Mouse (Mus musculus) limb, embryonic 10.5 days (tissue): Measurements from ENCODE around the gene Tmem211. TPM values are rescaled to one million over a fixed set of nuclear protein-coding genes. Genes with fewer than 3 reads are reported as not detected.
A peak's percentile ranks its signal among the peaks of the same experiment; 100 is the strongest.

ENCODE experiments used
- DNase-seq: peaks from one replicate; pipeline ENCODE4 v3.0.0-alpha.2; 2017; ENCODE audit warnings: low spot score
- H3K27ac ChIP-seq: fragments of 300-500 bp; sonication (generic); 2 replicates; pipeline ENCODE4 v1.5.1; 2016; ENCODE audit warnings: mild to moderate bottlenecking
- H3K27me3 ChIP-seq: fragments of 300-500 bp; sonication (generic); 2 replicates; pipeline ENCODE4 v1.6.1; 2016; ENCODE audit warnings: low read depth, mild to moderate bottlenecking; ENCODE audit not compliant: poor library complexity, severe bottlenecking
- H3K36me3 ChIP-seq: fragments of 300-500 bp; sonication (generic); 2 replicates; pipeline ENCODE4 v1.6.1; 2016; ENCODE audit warnings: mild to moderate bottlenecking, moderate library complexity
- H3K4me1 ChIP-seq: fragments of 300-500 bp; sonication (generic); 2 replicates; pipeline ENCODE4 v1.6.1; 2016
- H3K4me3 ChIP-seq: fragments of 300-500 bp; sonication (generic); 2 replicates; pipeline ENCODE4 v1.5.1; 2016; ENCODE audit warnings: mild to moderate bottlenecking, moderate library complexity
- H3K9me3 ChIP-seq: fragments of 300-500 bp; sonication (generic); replicated peaks from 2 replicates; pipeline ENCODE4 v1.6.1; 2016; ENCODE audit warnings: mild to moderate bottlenecking
- WGBS: fragments of 180-500 bp; shearing (Covaris S2); methylation state at CpG from one replicate; pipeline ENCODE4 v1.1.7; 2016; 5-methylcytosine and 5-hydroxymethylcytosine counted together
- polyA plus RNA-seq: library from polyadenylated mRNA; unstranded; fragments of >200 nt; fragmentation: Nextera tagmentation; extraction: Ambion mirVana; gene quantifications from 2 replicates; pipeline ENCODE4 v1.2.1, GENCODE M21; 2016

The Tmem211 gene
- polyA plus RNA-seq, 1 experiment from 2014 or later, result not detected

- no peaks in the 10 kb centered on the region for H3K9me3 ChIP-seq
- H3K4me1 ChIP-seq, result no peaks in the 10 kb centered on the region
- DNase-seq, result no peak
- WGBS, result 87% methylated on average over 8 of the region's 8 CpGs
- no peak overlapping the region for H3K27ac ChIP-seq
- H3K4me3 ChIP-seq, result no peak overlapping the region
- H3K27me3 ChIP-seq, result no peaks in the 10 kb centered on the region
- 0 out of 2 replicates have a peak, but pooled peaks cover 6% of the 10 kb centered on the region for H3K36me3 ChIP-seq
Observed at GRCm38 (mm10) chr5:113249263-113249930, 22.7 kb downstream of the Tmem211 start.

DNA sequence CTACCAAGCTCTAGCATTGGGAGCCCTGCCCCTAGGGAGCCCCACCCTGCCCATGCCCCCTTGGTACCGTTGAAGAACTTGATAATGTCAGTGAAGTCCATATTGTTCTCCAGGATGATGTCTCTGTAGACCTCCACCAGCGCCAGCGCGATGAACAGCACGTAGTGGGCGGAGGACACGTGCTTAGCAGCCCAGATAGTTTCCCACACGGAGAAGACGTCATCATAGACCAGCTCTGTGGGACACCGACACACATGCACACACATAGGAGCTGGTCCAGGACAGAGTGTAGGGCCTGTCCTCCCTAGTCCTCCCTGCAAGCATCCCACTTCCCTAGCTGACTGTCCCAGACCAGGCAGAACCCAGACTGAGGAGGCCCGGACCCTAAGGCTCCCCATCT is 24.1 kb downstream of the Tmem211 start:
- WGBS, result 95% methylated on average over 11 of the region's 11 CpGs
- Histone ChIP-seq H3K27me3 (no peaks in the 10 kb centered on the region), H3K27ac (no peak overlapping the region), H3K4me1 (no peaks in the 10 kb centered on the region), H3K4me3 (no peak overlapping the region), H3K36me3 (0 out of 2 replicates have a peak, but pooled peaks cover 2% of the 10 kb centered on the region), H3K9me3 (no peaks in the 10 kb centered on the region)
- no peak for DNase-seq

DNA sequence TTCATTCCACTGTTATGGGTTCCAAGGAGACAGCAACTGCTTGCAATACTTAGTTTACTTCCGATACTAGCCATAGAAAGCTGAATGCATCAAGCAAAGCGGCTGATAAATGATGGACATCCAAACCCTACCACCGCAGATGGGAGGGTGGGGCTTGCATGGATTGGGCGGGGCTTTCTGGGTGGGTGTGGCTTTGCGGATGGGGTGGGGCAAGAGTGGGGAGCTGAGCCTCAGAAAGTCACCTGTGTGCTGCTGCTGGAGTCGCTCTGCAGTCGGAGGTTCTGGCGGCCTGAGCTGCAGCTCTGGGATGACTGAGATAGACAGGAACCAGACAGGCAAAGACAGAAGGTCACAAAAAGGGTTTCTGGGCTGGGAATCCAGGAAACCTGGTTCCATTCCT is 38.9 kb downstream of the Tmem211 start:
- no peak for DNase-seq
- Histone ChIP-seq H3K9me3 (no peaks in the 10 kb centered on the region), H3K4me1 (peaks cover 18% of the 10 kb centered on the region), H3K36me3 (peaks cover 28% of the 10 kb centered on the region), H3K4me3 (no peak overlapping the region), H3K27ac (no peak overlapping the region), H3K27me3 (no peaks in the 10 kb centered on the region)
- WGBS, result 80% methylated on average over 8 of the region's 8 CpGs

- Histone ChIP-seq H3K9me3 (no peaks in the 10 kb centered on the region), H3K36me3 (peaks cover 32% of the 10 kb centered on the region), H3K27ac (no peak overlapping the region), H3K4me1 (peaks cover 18% of the 10 kb centered on the region), H3K4me3 (no peak overlapping the region), H3K27me3 (no peaks in the 10 kb centered on the region)
- DNase-seq, result no peak
Observed at GRCm38 (mm10) chr5:113268246-113268645, 41.5 kb downstream of the Tmem211 start.

- Histone ChIP-seq H3K9me3 (no peaks in the 10 kb centered on the region), H3K27ac (no peak overlapping the region), H3K27me3 (no peaks in the 10 kb centered on the region), H3K36me3 (peaks cover 39% of the 10 kb centered on the region), H3K4me3 (no peak overlapping the region), H3K4me1 (peaks cover 18% of the 10 kb centered on the region)
- DNase-seq, result no peak
- 78% methylated on average over 3 of the region's 3 CpGs for WGBS
Observed at GRCm38 (mm10) chr5:113270043-113270442, 43.3 kb downstream of the Tmem211 start.

DNA sequence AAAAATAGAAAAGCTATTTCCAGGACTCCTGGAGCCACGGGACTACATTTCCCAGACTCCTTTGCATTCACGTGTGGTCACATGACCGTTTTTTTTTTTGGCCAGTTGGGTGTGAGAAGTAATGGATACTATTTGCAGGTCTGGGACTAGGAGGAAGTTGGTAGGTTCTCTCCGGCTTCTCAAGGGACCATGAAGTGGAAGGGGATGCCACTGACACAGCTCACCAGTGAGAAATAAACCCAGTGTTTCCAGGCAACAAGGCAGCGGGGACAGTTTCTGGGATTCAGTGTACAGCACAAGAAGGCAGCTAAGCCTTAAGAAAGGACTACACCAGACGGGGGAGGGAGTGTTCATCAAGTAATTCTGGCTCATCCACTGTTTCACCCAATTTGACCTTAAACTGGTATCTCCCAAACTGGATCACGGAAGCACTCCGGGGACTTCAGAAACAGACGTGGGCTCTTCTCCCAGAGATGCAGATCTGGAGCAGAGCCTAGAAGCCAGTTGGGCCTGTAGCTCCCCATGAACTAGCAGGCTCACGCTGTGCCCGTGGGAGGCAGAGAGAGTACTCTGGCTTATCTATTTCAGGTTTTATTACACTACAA is 44.6 kb downstream of the Tmem211 start:
- H3K36me3 ChIP-seq, result peaks cover 43% of the 10 kb centered on the region

GRCm38 (mm10) chr5:113275839-113276238 is 49.1 kb downstream of the Tmem211 start:
- peaks cover 57% of the 10 kb centered on the region for H3K36me3 ChIP-seq
- H3K27ac ChIP-seq, result no peak overlapping the region
- H3K4me1 ChIP-seq, result peaks cover 15% of the 10 kb centered on the region
- DNase-seq, result no peak
- WGBS, result 72% methylated on average over 10 of the region's 10 CpGs
- no peak overlapping the region for H3K4me3 ChIP-seq
- H3K27me3 ChIP-seq, result no peaks in the 10 kb centered on the region
- no peaks in the 10 kb centered on the region for H3K9me3 ChIP-seq

More for the DNA sequence above, 44.6 kb downstream of the Tmem211 start:
- Histone ChIP-seq H3K4me3 (no peak overlapping the region), H3K9me3 (no peaks in the 10 kb centered on the region), H3K27ac (no peak overlapping the region), H3K27me3 (no peaks in the 10 kb centered on the region), H3K4me1 (peaks cover 15% of the 10 kb centered on the region)
- WGBS, result 74% methylated on average over 11 of the region's 11 CpGs
- DNase-seq, result no peak

GRCm38 (mm10) chr5:113280138-113280856 is 53.6 kb downstream of the Tmem211 start:
- Histone ChIP-seq H3K27ac (peak overlapping the region; percentile 69), H3K4me1 (peaks cover 17% of the 10 kb centered on the region), H3K27me3 (peaks cover under 1% of the 10 kb centered on the region; the same call in 1 of the 2 replicates), H3K4me3 (peak overlapping the region; percentile 55), H3K36me3 (peaks cover 31% of the 10 kb centered on the region), H3K9me3 (no peaks in the 10 kb centered on the region)
- 25% methylated on average over 15 of the region's 15 CpGs for WGBS
- DNase-seq, result peak; percentile 75

- Histone ChIP-seq H3K27ac (no peak overlapping the region), H3K36me3 (peaks cover 21% of the 10 kb centered on the region), H3K27me3 (peaks cover 13% of the 10 kb centered on the region), H3K4me1 (peaks cover 17% of the 10 kb centered on the region), H3K4me3 (no peak overlapping the region), H3K9me3 (no peaks in the 10 kb centered on the region)
- DNase-seq, result no peak
- 92% methylated on average over 7 of the region's 7 CpGs for WGBS
Observed at GRCm38 (mm10) chr5:113281557-113281956, 54.8 kb downstream of the Tmem211 start.

DNA sequence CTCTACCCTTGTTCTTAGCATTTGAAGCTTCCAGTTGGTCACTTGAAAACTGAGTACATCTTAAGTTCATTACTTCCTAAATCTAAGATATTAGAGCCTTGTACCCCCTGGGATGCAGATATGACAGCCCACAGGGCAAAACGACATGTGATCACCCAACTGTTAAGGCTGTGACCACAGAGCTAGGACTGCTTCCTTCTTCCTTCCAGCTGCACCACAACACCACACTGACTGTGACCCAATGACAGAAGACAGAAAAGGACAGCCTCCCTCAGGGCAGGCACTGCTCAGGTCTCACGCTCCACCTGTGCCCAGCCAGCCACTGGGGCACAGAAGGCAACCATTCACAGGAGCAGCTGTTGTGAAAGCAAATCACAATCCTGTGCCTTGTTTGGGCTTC is 57.0 kb downstream of the Tmem211 start:
- Histone ChIP-seq H3K27ac (no peak overlapping the region), H3K36me3 (peaks cover 4% of the 10 kb centered on the region; the same call in 1 of the 2 replicates), H3K9me3 (no peaks in the 10 kb centered on the region), H3K27me3 (peaks cover 35% of the 10 kb centered on the region), H3K4me1 (peaks cover 23% of the 10 kb centered on the region), H3K4me3 (no peak overlapping the region)
- 80% methylated on average over 2 of the region's 2 CpGs for WGBS
- DNase-seq, result no peak

DNA sequence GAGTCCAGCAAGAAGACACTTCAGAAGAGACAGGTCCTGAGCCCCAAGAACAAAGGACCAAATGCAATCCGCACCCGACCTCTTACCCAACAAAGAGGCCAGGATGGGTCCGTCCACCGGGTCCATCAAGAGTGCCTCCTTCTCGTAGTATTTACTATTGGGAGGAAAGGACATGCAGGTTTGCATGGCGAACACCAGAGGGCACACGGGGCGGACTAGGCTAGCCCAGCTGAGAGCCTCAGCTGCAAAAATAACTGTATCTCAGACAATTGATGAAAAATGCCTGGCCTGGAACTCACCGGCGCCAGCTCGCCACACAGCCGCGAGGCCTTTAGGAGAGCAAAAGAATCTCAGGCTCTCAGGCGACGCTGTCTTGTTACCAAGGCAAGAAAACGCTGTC is 58.8 kb downstream of the Tmem211 start:
- Histone ChIP-seq H3K4me1 (peaks cover 11% of the 10 kb centered on the region), H3K4me3 (no peak overlapping the region), H3K27ac (no peak overlapping the region), H3K27me3 (peaks cover 53% of the 10 kb centered on the region), H3K9me3 (no peaks in the 10 kb centered on the region), H3K36me3 (no peaks in the 10 kb centered on the region)
- no peak for DNase-seq
- WGBS, result 67% methylated on average over 16 of the region's 16 CpGs

GRCm38 (mm10) chr5:113286048-113286447 is 59.3 kb downstream of the Tmem211 start:
- Histone ChIP-seq H3K4me1 (peaks cover 6% of the 10 kb centered on the region), H3K27me3 (peaks cover 56% of the 10 kb centered on the region)
- DNase-seq, result no peak

More at GRCm38 (mm10) chr5:113286048-113286447, 59.3 kb downstream of the Tmem211 start:
- 77% methylated on average over 11 of the region's 11 CpGs for WGBS
- Histone ChIP-seq H3K4me3 (no peak overlapping the region), H3K36me3 (no peaks in the 10 kb centered on the region), H3K27ac (no peak overlapping the region), H3K9me3 (no peaks in the 10 kb centered on the region)
